Mouse (Mus musculus) intestine, embryonic 16.5 days (tissue): ENCODE data around the gene Rbfox2. TPM values are rescaled to one million over a fixed set of nuclear protein-coding genes. Genes with fewer than 3 reads are reported as not detected.

ENCODE experiments used
- ATAC-seq: fragments of 200-750 bp; cut with Nextera tagmentation; 2 replicates; pipeline ENCODE4 v1.8.0; 2017; ENCODE audit warnings: moderate TSS enrichment, moderate library complexity
- H3K27ac ChIP-seq: fragments of 300-500 bp; sonication (generic); 2 replicates; pipeline ENCODE4 v1.5.1; 2014; ENCODE audit warnings: mild to moderate bottlenecking, low read length
- H3K27me3 ChIP-seq: fragments of 300-500 bp; sonication (generic); replicated peaks from 2 replicates; pipeline ENCODE4 v1.6.1; 2014; ENCODE audit warnings: low read length, control low read depth, mixed read lengths; ENCODE audit not compliant: control insufficient read depth, insufficient read depth
- H3K36me3 ChIP-seq: fragments of 300-500 bp; sonication (generic); 2 replicates; pipeline ENCODE4 v1.6.1; 2014; ENCODE audit warnings: low read length, control low read depth; ENCODE audit not compliant: control insufficient read depth, insufficient read depth
- H3K4me1 ChIP-seq: fragments of 300-500 bp; sonication (generic); 2 replicates; pipeline ENCODE4 v1.6.1; 2014; ENCODE audit warnings: low read length, control low read depth, mixed read lengths; ENCODE audit not compliant: control insufficient read depth, insufficient read depth
- H3K4me2 ChIP-seq: fragments of 300-500 bp; sonication (generic); 2 replicates; pipeline ENCODE4 v1.6.1; 2014; ENCODE audit warnings: low read depth, low read length, control low read depth
- H3K4me3 ChIP-seq: fragments of 300-500 bp; sonication (generic); 2 replicates; pipeline ENCODE4 v1.5.1; 2014; ENCODE audit warnings: mild to moderate bottlenecking, low read length
- H3K9ac ChIP-seq: fragments of 300-500 bp; sonication (generic); 2 replicates; pipeline ENCODE4 v1.6.1; 2014; ENCODE audit warnings: low read depth, low read length
- H3K9me3 ChIP-seq: fragments of 300-500 bp; sonication (generic); 2 replicates; pipeline ENCODE4 v1.6.1; 2016; ENCODE audit warnings: low read length, control low read depth; ENCODE audit not compliant: control insufficient read depth
- WGBS: fragments of 180-500 bp; shearing (Covaris S2); extraction: QIAGEN DNeasy Blood & Tissue Kit; methylation state at CpG from one replicate; pipeline ENCODE4 v1.1.7; 2014; 5-methylcytosine and 5-hydroxymethylcytosine counted together
- polyA plus RNA-seq: library from polyadenylated mRNA; unstranded; fragments of >200 nt; fragmentation: Nextera tagmentation; extraction: Ambion mirVana; gene quantifications from 2 replicates; pipeline ENCODE4 v1.2.1, GENCODE M21; 2015

The Rbfox2 gene
- polyA plus RNA-seq, 1 experiment from 2014 or later: 31.5 TPM

- Histone ChIP-seq H3K4me1 (peaks cover 23% of the 10 kb centered on the region), H3K27ac (peak overlapping the region; percentile 95), H3K4me2 (no peak overlapping the region), H3K9ac (0 out of 2 replicates have a peak overlapping the region, but pooled peaks have one; percentile 55), H3K36me3 (no peaks in the 10 kb centered on the region), H3K27me3 (no peaks in the 10 kb centered on the region), H3K4me3 (no peak overlapping the region), H3K9me3 (no peaks in the 10 kb centered on the region)
- no peak for ATAC-seq
- WGBS: 64% methylated on average over 3 of the region's 3 CpGs
Measured at GRCm38 (mm10) chr15:77035643-77036042, 271.2 kb downstream of the Rbfox2 start.

GRCm38 (mm10) chr15:77034526-77034925, 272.3 kb downstream of the Rbfox2 start:
- Histone ChIP-seq H3K4me1 (peaks cover 23% of the 10 kb centered on the region), H3K9me3 (no peaks in the 10 kb centered on the region), H3K9ac (no peak overlapping the region), H3K4me3 (no peak overlapping the region), H3K4me2 (no peak overlapping the region), H3K27me3 (no peaks in the 10 kb centered on the region), H3K36me3 (no peaks in the 10 kb centered on the region), H3K27ac (no peak overlapping the region)
- 81% methylated on average over 6 of the region's 6 CpGs for WGBS
- no peak for ATAC-seq

GRCm38 (mm10) chr15:77031271-77031670, 275.5 kb downstream of the Rbfox2 start:
- 63% methylated on average over 3 of the region's 3 CpGs for WGBS

GRCm38 (mm10) chr15:77029331-77029991, 277.3 kb downstream of the Rbfox2 start:
- no peak overlapping the region for H3K9ac ChIP-seq
- H3K4me3 ChIP-seq: no peak overlapping the region
- H3K27ac ChIP-seq: no peak overlapping the region
- H3K27me3 ChIP-seq: no peaks in the 10 kb centered on the region
- H3K36me3 ChIP-seq: no peaks in the 10 kb centered on the region
- WGBS: 27% methylated on average over 7 of the region's 7 CpGs
- H3K4me2 ChIP-seq: no peak overlapping the region
- no peaks in the 10 kb centered on the region for H3K9me3 ChIP-seq
- H3K4me1 ChIP-seq: no peaks in the 10 kb centered on the region
- ATAC-seq: peak; percentile 50; the same call in 1 of the 2 replicates

More at GRCm38 (mm10) chr15:77031271-77031670, 275.5 kb downstream of the Rbfox2 start:
- Histone ChIP-seq H3K9ac (no peak overlapping the region), H3K9me3 (no peaks in the 10 kb centered on the region), H3K4me3 (no peak overlapping the region), H3K27ac (no peak overlapping the region), H3K4me2 (no peak overlapping the region), H3K36me3 (no peaks in the 10 kb centered on the region), H3K4me1 (peaks cover 6% of the 10 kb centered on the region), H3K27me3 (no peaks in the 10 kb centered on the region)
- no peak for ATAC-seq

Other genes with a start within 250 kb of the Rbfox2 start
- 12.5 and 13.4 TPM in 2 replicates for gene Apol7a, start 92.1 kb upstream of the Rbfox2 start, polyA plus RNA-seq
- gene Apol9a, start 104.1 kb upstream of the Rbfox2 start, polyA plus RNA-seq: 0.44 and 0.55 TPM in 2 replicates
- gene Apol7b, start 140.5 kb upstream of the Rbfox2 start, polyA plus RNA-seq: 0.28 TPM in 1 of 2 replicates, not detected in the other
- 0.21 and 0.23 TPM in 2 replicates for gene Apol10a, start 170.0 kb upstream of the Rbfox2 start, polyA plus RNA-seq
- gene Apol11a, start 201.3 kb upstream of the Rbfox2 start, polyA plus RNA-seq: not detected in 2 replicates
- 5.3 and 5.7 TPM in 2 replicates for gene Apol7c, start 226.3 kb upstream of the Rbfox2 start, polyA plus RNA-seq